Mouse (Mus musculus) frontal cortex, postnatal 10 days (tissue): ENCODE measurements around the gene Zfp286.
"Not testable (repeated sequence)": the region's sequence is repeated elsewhere in the genome, so short reads cannot be mapped to it uniquely, and the experiment has no call there.

Source experiments
- DNase-seq, 2 experiments: peaks; one replicate each; pipeline ENCODE4 v3.0.0; 2022; ENCODE audit warnings: low spot score in 2 of 2, mixed read lengths in 1 of 2

The Zfp286 gene

DNA sequence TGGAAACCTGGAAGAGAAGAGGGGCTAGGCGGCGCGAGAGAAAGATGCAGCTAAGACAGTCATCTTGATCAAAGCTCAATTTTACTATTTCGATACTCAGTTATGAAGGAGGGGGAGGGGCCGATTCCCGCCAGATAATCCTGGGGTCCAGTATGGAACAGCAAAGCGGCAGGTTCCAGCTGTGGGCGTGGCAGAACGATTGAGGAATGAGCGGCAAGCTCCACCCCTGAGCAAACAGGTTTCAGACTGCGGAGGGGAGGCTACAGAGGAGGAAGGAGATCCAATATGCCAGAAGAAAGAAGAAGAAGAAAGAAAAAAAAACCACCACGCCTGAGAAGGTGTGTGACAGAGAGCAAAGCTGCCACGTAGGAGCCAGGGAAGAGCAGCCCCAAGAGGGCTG lies 14.9 kb upstream of the Zfp286 start:
- DNase-seq: no peak

GRCm38 (mm10) chr11:62789617-62789936 lies 315 bp upstream of the Zfp286 start:
- no peak for DNase-seq

DNA sequence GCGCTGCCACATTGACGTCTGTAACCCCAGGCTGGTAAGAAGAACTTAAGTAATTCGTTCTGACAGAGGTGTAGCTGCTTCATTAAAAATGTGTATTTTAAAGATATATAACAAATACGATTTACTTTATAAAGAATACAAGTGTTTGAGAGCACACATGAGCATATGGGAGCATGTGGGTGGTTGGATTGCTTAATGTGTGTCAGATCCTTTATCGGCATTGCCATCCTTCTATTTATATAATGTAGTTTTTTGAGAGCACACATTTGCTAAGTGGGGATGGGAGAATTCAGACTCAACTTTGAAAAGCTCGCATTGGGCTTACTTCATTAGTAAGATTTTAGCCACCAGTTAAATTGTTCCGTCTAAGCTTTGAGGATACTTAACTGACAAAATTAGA lies 12.8 kb downstream of the Zfp286 start:
- DNase-seq: no peak

DNA sequence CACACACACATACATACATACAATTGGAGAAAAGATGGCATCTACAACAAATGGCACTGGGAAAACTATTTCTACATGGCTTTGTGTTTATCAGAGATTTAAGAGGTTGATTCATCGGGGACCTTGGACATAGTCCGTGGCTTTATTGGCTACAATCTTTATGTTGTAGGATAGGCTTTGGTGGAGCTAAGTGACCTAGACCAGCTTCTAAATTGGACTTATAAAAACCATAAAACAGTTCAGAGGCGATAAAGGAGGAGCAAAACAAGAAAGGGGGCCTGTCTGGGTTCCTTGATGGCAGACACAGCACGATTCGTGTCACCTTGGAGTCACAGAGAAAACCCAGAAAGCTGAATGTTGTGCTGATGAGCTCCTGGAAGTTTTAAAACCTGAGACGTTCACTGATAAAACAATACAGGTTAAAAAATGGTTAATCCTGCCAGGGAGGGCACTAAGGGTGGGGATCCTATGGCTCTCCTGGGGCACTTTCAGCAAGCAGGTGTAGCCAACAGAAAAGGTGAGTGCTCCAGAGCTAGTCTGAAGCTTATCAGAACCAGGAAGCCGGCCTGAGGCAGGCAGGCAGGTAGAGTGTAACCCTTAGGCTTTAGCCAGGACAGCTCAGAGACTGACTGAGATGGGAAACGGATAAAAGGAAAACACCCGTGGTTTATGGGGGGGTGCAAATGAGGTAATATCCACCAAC lies 28.4 kb downstream of the Zfp286 start:
- DNase-seq: no peak

DNA sequence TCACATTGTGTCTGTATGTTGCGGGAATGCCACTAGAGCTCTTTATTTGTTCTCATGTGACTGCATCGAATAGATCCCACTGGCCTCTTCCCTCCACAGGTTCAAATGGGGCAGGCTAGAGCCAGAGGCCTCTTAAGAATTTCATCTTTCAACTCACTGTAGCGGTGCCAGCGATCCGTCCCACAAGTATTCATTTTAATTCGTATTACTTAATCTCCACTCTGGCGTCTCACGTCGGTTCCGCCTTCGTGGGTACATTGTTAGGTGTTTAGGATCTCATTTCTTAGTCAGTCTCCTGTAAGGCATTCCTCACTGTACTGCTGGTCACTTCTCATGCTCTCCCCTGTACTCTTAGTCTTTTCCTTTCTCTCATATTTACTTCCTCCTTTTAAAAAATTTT lies 30.8 kb downstream of the Zfp286 start:
- no peak for DNase-seq

DNA sequence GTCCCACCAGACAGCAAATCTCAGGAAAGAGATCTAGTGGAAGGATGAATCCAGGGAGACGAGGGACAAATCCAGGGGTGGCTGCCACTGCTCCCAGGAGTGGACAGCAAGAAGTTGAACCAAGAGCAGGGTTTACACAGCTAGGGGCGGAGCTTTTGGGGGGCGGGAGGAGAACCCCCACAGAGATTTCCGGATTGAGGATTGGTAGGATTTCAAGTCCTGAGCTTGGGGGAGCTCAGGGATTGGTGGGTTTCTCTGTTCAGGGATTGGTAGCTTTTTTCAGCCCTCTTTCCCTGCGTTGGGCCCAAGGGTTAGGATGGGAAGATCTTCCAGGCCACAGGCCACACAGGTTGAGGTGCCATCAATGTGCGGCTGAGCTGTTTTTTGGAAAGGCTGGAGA lies 31.4 kb downstream of the Zfp286 start:
- no peak for DNase-seq

DNA sequence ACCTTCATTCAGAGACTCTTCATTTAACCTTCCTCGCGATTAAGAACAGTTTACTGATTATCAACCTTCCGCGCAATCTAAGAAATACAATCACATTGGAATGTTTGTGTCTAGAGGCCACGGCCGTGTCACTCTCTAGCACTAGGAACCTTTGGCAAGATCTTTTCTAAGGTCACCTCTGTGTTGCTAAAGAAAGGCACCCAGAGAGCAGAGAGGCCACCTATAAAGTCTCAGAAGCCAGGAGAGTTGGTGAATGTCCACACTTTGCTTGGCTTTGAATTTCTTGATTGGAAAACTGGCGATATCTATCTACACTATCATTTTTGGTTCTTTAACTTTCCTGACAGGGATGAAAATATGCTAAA lies 32.1 kb downstream of the Zfp286 start:
- DNase-seq: no peak

- peak; percentile 81 to 89 for DNase-seq
These were observed 32.7 kb downstream of the Zfp286 start for GRCm38 (mm10) chr11:62756456-62757142.

DNA sequence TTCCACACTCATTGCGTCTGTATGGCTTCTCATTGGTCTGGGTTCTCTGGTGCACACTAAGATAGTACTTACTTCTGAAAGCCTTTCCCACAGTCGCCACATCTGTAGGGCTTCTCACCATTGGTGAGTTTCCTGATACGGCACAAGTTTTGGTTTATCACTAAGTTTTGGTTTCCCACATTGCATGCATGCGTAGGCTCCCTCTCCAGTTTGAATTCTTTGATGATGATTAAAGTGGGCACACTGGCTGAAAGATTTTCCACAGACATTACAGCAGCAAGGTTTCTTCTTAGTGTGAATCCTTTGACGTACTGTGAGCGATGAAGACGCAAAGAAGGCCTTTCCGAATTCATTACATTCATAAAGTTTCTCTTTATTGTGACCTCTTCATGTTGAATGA lies 36.5 kb downstream of the Zfp286 start, which contains the start of gene Gm10428:
Gene Gm10428 (plus strand): TSS at position 321 of the 400 bp plus-strand sequence.
- no peak for DNase-seq

DNA sequence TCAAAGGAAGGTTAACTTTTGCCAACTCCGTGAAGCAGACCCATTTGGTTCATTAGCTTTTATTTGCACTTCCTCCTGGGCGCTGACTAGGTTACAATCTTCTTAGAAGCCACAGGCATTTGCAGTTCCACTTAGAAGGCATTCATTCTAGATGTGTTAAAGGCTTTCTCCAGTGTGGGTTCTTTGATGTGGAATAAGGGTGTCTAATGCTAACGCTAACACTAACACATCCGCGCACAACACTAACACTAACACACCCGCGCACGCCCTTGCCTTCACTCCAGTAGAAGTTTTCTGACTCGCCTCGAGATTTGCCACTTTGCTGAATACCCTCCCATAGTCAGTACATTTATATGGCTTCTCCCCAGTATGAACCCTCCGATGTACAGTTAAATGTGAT lies 37.1 kb downstream of the Zfp286 start:
- DNase-seq: no peak

GRCm38 (mm10) chr11:62749445-62749844 lies 39.8 kb downstream of the Zfp286 start:
- not testable (repeated sequence) for DNase-seq

DNA sequence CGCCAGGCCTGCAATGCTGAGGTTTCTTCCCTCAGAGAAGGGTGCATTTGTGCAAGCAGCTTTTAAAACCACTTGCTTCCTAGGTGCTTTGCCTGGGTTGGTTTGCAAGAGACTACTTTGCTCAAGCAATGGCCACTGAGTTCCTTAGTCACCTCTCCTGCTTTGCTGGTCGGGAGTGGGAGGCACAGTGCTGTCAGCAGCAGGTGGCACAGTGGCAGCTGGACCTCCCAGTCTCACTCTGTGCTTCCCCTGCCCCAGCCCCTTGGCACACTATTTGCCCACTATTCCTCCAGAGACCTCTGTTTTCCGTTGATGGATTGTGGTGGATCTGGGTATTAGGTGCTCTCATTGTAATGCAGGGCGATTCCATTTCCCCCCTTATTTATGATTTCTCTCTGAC lies 41.2 kb downstream of the Zfp286 start:
- no peak for DNase-seq

DNA sequence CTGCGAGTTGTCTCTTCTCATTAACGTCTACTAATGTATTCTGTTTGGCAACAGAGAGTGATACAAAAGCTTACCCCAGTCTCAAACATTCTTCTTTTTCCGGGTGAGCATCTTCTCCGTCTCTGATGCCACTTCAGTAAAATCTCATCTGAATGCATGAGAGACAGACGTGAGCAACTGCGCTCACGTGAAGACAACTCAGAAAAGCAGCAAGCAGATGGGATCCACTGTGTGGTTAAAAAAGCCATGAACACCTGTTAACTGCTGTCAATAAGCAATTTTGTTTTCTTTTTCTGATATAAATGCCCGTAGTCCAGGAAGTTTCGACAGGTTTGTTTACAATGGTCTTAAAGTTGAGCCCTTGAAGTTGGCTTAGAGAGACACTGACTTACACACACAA lies 42.0 kb downstream of the Zfp286 start:
- no peak for DNase-seq

GRCm38 (mm10) chr11:62746001-62746533 lies 43.2 kb downstream of the Zfp286 start:
- DNase-seq: peak in 1 of 2 experiments; percentile 52

DNA sequence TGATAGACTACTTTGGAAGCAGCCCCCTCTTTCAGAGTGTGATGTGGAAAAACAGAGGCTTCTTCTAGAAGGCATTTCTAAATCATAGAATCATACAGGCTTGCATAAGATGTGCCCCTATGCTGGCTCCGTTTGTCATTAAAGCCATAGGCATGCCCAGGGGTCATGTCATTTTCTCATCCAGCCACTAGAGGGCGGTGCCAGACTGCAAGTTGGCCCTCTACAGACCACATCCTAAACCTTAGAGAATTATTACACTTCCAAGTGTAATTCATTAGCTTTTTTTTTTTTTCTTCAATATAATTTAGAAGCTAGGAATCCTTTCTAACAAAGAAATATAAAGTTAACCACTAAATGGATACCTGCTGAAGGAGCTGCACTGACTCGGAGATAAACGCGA lies 45.2 kb downstream of the Zfp286 start:
- peak; percentile 26 to 65 for DNase-seq

GRCm38 (mm10) chr11:62742261-62742957 lies 46.9 kb downstream of the Zfp286 start:
- no peak for DNase-seq

DNA sequence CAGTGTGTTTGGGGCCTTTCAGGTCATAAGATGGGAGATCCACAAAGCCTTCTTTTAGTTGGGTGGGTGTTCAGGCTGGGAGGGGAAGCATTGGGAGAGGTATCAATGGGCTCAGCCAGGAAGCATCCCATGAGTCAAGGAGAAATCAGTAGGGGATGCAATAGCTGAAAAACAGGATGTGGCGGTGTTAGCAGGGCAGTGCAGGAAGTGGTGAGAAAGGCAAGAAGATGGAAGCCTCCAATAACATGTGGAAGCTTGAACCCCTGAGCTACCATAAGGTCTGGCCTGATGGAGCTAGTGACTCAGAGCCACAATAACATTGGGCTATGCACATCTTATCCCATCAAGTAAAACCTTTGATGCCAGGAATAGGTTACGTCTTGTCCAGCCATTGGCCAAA lies 48.1 kb downstream of the Zfp286 start:
- DNase-seq: no peak

DNA sequence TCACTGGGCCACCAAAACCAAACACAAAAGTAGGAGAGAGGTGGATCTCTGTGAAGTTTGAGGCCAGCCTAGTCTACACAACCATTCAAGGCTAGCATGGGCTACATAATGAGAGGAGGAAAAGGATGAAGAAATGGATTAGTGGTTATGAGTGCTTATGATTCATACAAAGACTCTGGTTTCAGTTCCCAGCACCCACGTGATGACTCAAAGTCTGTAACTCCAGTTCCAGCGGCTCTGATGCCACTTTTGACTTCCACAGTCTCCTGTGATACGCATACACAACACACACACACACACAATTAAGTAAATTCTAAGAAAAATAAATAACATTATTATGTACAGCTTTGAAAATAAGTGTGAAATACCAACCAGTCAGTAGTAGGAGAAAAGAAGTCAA lies 56.6 kb downstream of the Zfp286 start:
- DNase-seq: no peak

- no peak for DNase-seq
These were observed 57.3 kb downstream of the Zfp286 start for GRCm38 (mm10) chr11:62732022-62732387.

DNA sequence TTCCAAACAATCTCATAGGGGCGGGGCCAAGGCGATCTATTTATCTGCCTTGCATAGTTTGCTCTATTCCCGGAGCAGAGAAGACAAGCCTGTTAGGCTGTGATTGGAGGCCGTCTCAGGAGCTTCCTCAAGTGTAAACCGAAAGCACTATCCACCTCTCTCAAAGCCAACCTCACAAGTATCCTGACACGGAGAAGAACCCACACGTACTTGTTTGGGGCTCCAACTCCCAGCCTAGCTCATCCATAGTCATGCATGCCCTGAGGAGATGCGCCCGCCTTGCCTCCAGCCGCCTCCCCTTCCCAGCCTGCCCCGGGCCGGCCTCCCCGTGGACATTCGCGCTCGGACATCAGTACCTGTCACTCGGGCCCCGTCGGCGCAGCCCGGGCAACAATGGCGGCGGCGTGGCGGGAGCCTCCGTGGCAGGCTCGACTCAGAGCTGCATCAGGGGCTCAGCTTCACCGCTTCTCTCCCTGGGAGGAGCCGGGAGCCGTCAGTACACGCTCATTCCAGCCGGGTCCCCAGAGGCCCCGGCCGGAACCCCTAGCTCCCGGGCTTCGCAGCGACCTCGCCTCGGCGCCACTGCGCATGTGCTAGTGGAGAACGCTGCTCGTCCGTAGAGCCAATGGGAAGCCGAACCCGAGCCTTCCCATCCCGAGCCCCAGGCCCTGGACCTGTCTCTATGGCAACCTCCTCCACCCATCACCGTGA lies 57.8 kb downstream of the Zfp286 start, which contains the start of gene Zfp287:
Gene Zfp287 (minus strand): TSS at position 595 of the 711 bp plus-strand sequence.
- DNase-seq: peak; percentile 88 to 90

DNA sequence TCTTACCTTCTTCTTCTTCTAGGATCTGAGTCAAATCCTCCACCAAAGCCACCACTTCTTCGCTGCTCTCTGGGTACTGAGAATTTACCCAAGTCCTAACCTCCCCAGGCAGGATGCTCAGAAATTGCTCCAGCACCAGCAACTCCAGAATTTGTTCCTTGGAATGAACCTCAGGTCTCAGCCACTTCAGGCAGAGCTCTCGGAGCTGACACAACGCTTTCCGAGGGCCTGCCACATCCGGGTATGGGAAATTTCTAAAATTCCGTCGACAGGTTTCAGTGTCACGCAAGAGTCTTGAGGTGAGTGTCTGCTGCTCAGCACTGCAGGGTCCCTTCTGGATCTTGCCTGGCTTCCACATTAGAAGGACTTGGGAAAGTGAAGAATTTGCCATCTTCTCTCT lies 61.0 kb downstream of the Zfp286 start:
- no peak for DNase-seq

GRCm38 (mm10) chr11:62710657-62711056 lies 78.6 kb downstream of the Zfp286 start:
- no peak for DNase-seq
